Mouse (Mus musculus): ENCODE results near the gene Tcp1.
"Not testable (repeated sequence)": the region's sequence is repeated elsewhere in the genome, so short reads cannot be mapped to it uniquely, and the experiment has no call there.

Tcp1 gene

GRCm38 (mm10) chr17:12915488-12915880, at the start of gene Tcp1:
Gene Tcp1, plus strand, starts transcription at chr17:12915701.
- peak; percentile 25 for DNase-seq (ENCODE audit: low read depth, low spot score)

- peak; percentile 92 for DNase-seq (ENCODE audit: low read depth, low spot score)
Measured at GRCm38 (mm10) chr17:12866853-12867252, 48.6 kb upstream of the Tcp1 start.

- DNase-seq (ENCODE audit: low read depth, low spot score) = no peak
Measured at GRCm38 (mm10) chr17:12868043-12868442, 47.5 kb upstream of the Tcp1 start, which contains the start of gene Mas1. Gene Mas1, minus strand, starts transcription at chr17:12868143.

- DNase-seq (ENCODE audit: low read depth, low spot score) = no peak
Measured at GRCm38 (mm10) chr17:12868640-12869039, 46.9 kb upstream of the Tcp1 start.

GRCm38 (mm10) chr17:12872275-12873028, 43.0 kb upstream of the Tcp1 start:
- DNase-seq (ENCODE audit: low read depth, low spot score) = peak; percentile 86

GRCm38 (mm10) chr17:12875734-12876133, 39.8 kb upstream of the Tcp1 start, which contains the start of gene Mrgprh:
Gene Mrgprh, plus strand, starts transcription at chr17:12876034.
- DNase-seq (ENCODE audit: low read depth, low spot score) = no peak

- DNase-seq (ENCODE audit: low read depth, low spot score) = peak; percentile 92
Measured at GRCm38 (mm10) chr17:12880178-12880577, 35.3 kb upstream of the Tcp1 start.

- DNase-seq (ENCODE audit: low read depth, low spot score) = no peak
Measured at GRCm38 (mm10) chr17:12881216-12881615, 34.3 kb upstream of the Tcp1 start.

- DNase-seq (ENCODE audit: low read depth, low spot score) = no peak
Measured at GRCm38 (mm10) chr17:12886620-12887019, 28.9 kb upstream of the Tcp1 start.

GRCm38 (mm10) chr17:12887021-12887775, 28.3 kb upstream of the Tcp1 start:
- DNase-seq (ENCODE audit: low read depth, low spot score) = no peak

- no peak for DNase-seq (ENCODE audit: low read depth, low spot score)
Measured at GRCm38 (mm10) chr17:12891054-12891453, 24.4 kb upstream of the Tcp1 start.

GRCm38 (mm10) chr17:12892033-12892432, 23.5 kb upstream of the Tcp1 start:
- DNase-seq (ENCODE audit: low read depth, low spot score) = no peak

GRCm38 (mm10) chr17:12897674-12898073, 17.8 kb upstream of the Tcp1 start:
- DNase-seq (ENCODE audit: low read depth, low spot score) = no peak

- not testable (repeated sequence) for DNase-seq (ENCODE audit: low read depth, low spot score)
Measured at GRCm38 (mm10) chr17:12898607-12899006, 16.9 kb upstream of the Tcp1 start.

GRCm38 (mm10) chr17:12902291-12902690, 13.2 kb upstream of the Tcp1 start:
- no peak for DNase-seq (ENCODE audit: low read depth, low spot score)

- no peak for DNase-seq (ENCODE audit: low read depth, low spot score)
Measured at GRCm38 (mm10) chr17:12903372-12904333, 11.8 kb upstream of the Tcp1 start.

GRCm38 (mm10) chr17:12904349-12904748, 11.2 kb upstream of the Tcp1 start:
- DNase-seq (ENCODE audit: low read depth, low spot score) = no peak

GRCm38 (mm10) chr17:12905810-12906209, 9.7 kb upstream of the Tcp1 start:
- no peak for DNase-seq (ENCODE audit: low read depth, low spot score)

- peak; percentile 48 for DNase-seq (ENCODE audit: low read depth, low spot score)
Measured at GRCm38 (mm10) chr17:12906436-12906835, 9.1 kb upstream of the Tcp1 start.

- no peak for DNase-seq (ENCODE audit: low read depth, low spot score)
Measured at GRCm38 (mm10) chr17:12909361-12910280, 5.9 kb upstream of the Tcp1 start, which contains the start of gene Pnldc1. Gene Pnldc1, minus strand, starts transcription at chr17:12910230.
